Mouse (Mus musculus) lung, embryonic 16.5 days (tissue): ENCODE measurements around the gene Pomgnt1. TPM values are rescaled to one million over a fixed set of nuclear protein-coding genes. Genes with fewer than 3 reads are reported as not detected.

ENCODE experiments used
- ATAC-seq: fragments of 200-750 bp; cut with Nextera tagmentation; 2 replicates; pipeline ENCODE4 v1.8.0; 2017; ENCODE audit warnings: low read depth, mild to moderate bottlenecking, moderate library complexity
- H3K27ac ChIP-seq: fragments of 300-500 bp; sonication (generic); 2 replicates; pipeline ENCODE4 v1.5.1; 2014; ENCODE audit warnings: mild to moderate bottlenecking, control low read depth, low read length
- H3K27me3 ChIP-seq: fragments of 300-500 bp; sonication (generic); 2 replicates; pipeline ENCODE4 v1.6.1; 2014; ENCODE audit warnings: low read depth, low read length, mixed read lengths; ENCODE audit not compliant: control insufficient read depth, insufficient read depth
- H3K36me3 ChIP-seq: fragments of 300-500 bp; sonication (generic); 2 replicates; pipeline ENCODE4 v1.6.1; 2014; ENCODE audit warnings: low read length; ENCODE audit not compliant: control insufficient read depth, insufficient read depth
- H3K4me1 ChIP-seq: fragments of 300-500 bp; sonication (generic); replicated peaks from 2 replicates; pipeline ENCODE4 v1.6.1; 2014; ENCODE audit warnings: low read length, mixed read lengths; ENCODE audit not compliant: control insufficient read depth, insufficient read depth
- H3K4me2 ChIP-seq: fragments of 300-500 bp; sonication (generic); 2 replicates; pipeline ENCODE4 v1.6.1; 2014; ENCODE audit warnings: low read depth, low read length, control low read depth
- H3K4me3 ChIP-seq: fragments of 300-500 bp; sonication (generic); 2 replicates; pipeline ENCODE4 v1.5.1; 2014; ENCODE audit warnings: mild to moderate bottlenecking, low read length, control low read depth
- H3K9ac ChIP-seq: fragments of 300-500 bp; sonication (generic); 2 replicates; pipeline ENCODE4 v1.6.1; 2014; ENCODE audit warnings: low read length, control low read depth
- H3K9me3 ChIP-seq: fragments of 300-500 bp; sonication (generic); 2 replicates; pipeline ENCODE4 v1.6.1; 2016; ENCODE audit warnings: low read length; ENCODE audit not compliant: control insufficient read depth
- WGBS: fragments of 180-500 bp; shearing (Covaris S2); extraction: QIAGEN DNeasy Blood & Tissue Kit; methylation state at CpG from one replicate; pipeline ENCODE4 v1.1.7; 2014; 5-methylcytosine and 5-hydroxymethylcytosine counted together
- polyA plus RNA-seq: library from polyadenylated mRNA; unstranded; fragments of >200 nt; fragmentation: Nextera tagmentation; extraction: Ambion mirVana; gene quantifications from 2 replicates; pipeline ENCODE4 v1.2.1, GENCODE M21; 2015

Gene Pomgnt1
- polyA plus RNA-seq, 1 experiment from 2014 or later, result 56.2 TPM

GRCm38 (mm10) chr4:116096291-116096690 is 27.3 kb upstream of the Pomgnt1 start:
- H3K27ac ChIP-seq, result no peak overlapping the region
- no peak overlapping the region for H3K4me2 ChIP-seq
- peaks cover 65% of the 10 kb centered on the region for H3K36me3 ChIP-seq
- no peak overlapping the region for H3K4me3 ChIP-seq
- no peaks in the 10 kb centered on the region for H3K27me3 ChIP-seq
- ATAC-seq, result no peak
- no peak overlapping the region for H3K9ac ChIP-seq
- H3K4me1 ChIP-seq, result no peaks in the 10 kb centered on the region
- 85% methylated on average over 10 of the region's 10 CpGs for WGBS
- H3K9me3 ChIP-seq, result no peaks in the 10 kb centered on the region

- Histone ChIP-seq H3K9ac (no peak overlapping the region), H3K4me3 (no peak overlapping the region), H3K4me2 (no peak overlapping the region), H3K27ac (no peak overlapping the region), H3K9me3 (no peaks in the 10 kb centered on the region), H3K27me3 (no peaks in the 10 kb centered on the region), H3K36me3 (peaks cover 59% of the 10 kb centered on the region), H3K4me1 (no peaks in the 10 kb centered on the region)
- WGBS, result 60% methylated on average over 8 of the region's 8 CpGs
- no peak for ATAC-seq
Measured at GRCm38 (mm10) chr4:116097211-116097610, 26.4 kb upstream of the Pomgnt1 start.

- Histone ChIP-seq H3K4me1 (no peaks in the 10 kb centered on the region), H3K36me3 (peaks cover 37% of the 10 kb centered on the region), H3K27ac (no peak overlapping the region), H3K4me3 (no peak overlapping the region), H3K27me3 (no peaks in the 10 kb centered on the region), H3K9ac (no peak overlapping the region), H3K9me3 (no peaks in the 10 kb centered on the region), H3K4me2 (no peak overlapping the region)
- WGBS, result 68% methylated on average over 7 of the region's 7 CpGs
- ATAC-seq, result no peak
Measured at GRCm38 (mm10) chr4:116100959-116101358, 22.7 kb upstream of the Pomgnt1 start.

GRCm38 (mm10) chr4:116105278-116105677 is 18.4 kb upstream of the Pomgnt1 start:
- no peaks in the 10 kb centered on the region for H3K9me3 ChIP-seq
- H3K36me3 ChIP-seq, result peaks cover 18% of the 10 kb centered on the region
- H3K4me1 ChIP-seq, result no peaks in the 10 kb centered on the region
- no peaks in the 10 kb centered on the region for H3K27me3 ChIP-seq
- no peak overlapping the region for H3K4me3 ChIP-seq
- H3K4me2 ChIP-seq, result no peak overlapping the region
- 93% methylated on average over 5 of the region's 5 CpGs for WGBS
- ATAC-seq, result no peak
- H3K9ac ChIP-seq, result no peak overlapping the region
- no peak overlapping the region for H3K27ac ChIP-seq

- WGBS, result 92% methylated on average over 6 of the region's 6 CpGs
- Histone ChIP-seq H3K36me3 (peaks cover 5% of the 10 kb centered on the region), H3K9ac (no peak overlapping the region), H3K27me3 (no peaks in the 10 kb centered on the region), H3K27ac (no peak overlapping the region), H3K4me3 (no peak overlapping the region), H3K4me2 (no peak overlapping the region), H3K9me3 (no peaks in the 10 kb centered on the region), H3K4me1 (no peaks in the 10 kb centered on the region)
- no peak for ATAC-seq
Measured at GRCm38 (mm10) chr4:116110695-116111094, 12.9 kb upstream of the Pomgnt1 start.

GRCm38 (mm10) chr4:116111486-116111885 is 12.2 kb upstream of the Pomgnt1 start:
- no peak overlapping the region for H3K9ac ChIP-seq
- H3K4me2 ChIP-seq, result no peak overlapping the region
- WGBS, result 86% methylated on average over 2 of the region's 2 CpGs
- H3K27me3 ChIP-seq, result no peaks in the 10 kb centered on the region
- no peak for ATAC-seq
- H3K4me1 ChIP-seq, result no peaks in the 10 kb centered on the region
- no peak overlapping the region for H3K27ac ChIP-seq
- H3K4me3 ChIP-seq, result no peak overlapping the region
- no peaks in the 10 kb centered on the region for H3K9me3 ChIP-seq
- peaks cover 5% of the 10 kb centered on the region for H3K36me3 ChIP-seq

GRCm38 (mm10) chr4:116122762-116123161 is 878 bp upstream of the Pomgnt1 start:
- Histone ChIP-seq H3K4me2 (peak overlapping the region; percentile 61), H3K27ac (no peak overlapping the region), H3K9ac (peak overlapping the region; percentile 66), H3K36me3 (no peaks in the 10 kb centered on the region), H3K4me3 (peak overlapping the region; percentile 57), H3K4me1 (peaks cover 9% of the 10 kb centered on the region), H3K27me3 (no peaks in the 10 kb centered on the region), H3K9me3 (no peaks in the 10 kb centered on the region)
- ATAC-seq, result no peak
- WGBS, result 0% methylated on average over 1 of the region's 1 CpGs

GRCm38 (mm10) chr4:116125803-116126386 is 2.3 kb downstream of the Pomgnt1 start:
- Histone ChIP-seq H3K9me3 (no peaks in the 10 kb centered on the region), H3K4me2 (no peak overlapping the region), H3K4me1 (peaks cover 9% of the 10 kb centered on the region), H3K4me3 (no peak overlapping the region), H3K36me3 (no peaks in the 10 kb centered on the region), H3K27ac (no peak overlapping the region), H3K27me3 (no peaks in the 10 kb centered on the region), H3K9ac (no peak overlapping the region)
- 85% methylated on average over 4 of the region's 4 CpGs for WGBS
- ATAC-seq, result no peak

GRCm38 (mm10) chr4:116127956-116128355 is 4.3 kb downstream of the Pomgnt1 start:
- H3K27ac ChIP-seq, result no peak overlapping the region
- no peak for ATAC-seq
- no peaks in the 10 kb centered on the region for H3K27me3 ChIP-seq
- no peaks in the 10 kb centered on the region for H3K9me3 ChIP-seq
- 74% methylated on average over 6 of the region's 6 CpGs for WGBS
- H3K36me3 ChIP-seq, result no peaks in the 10 kb centered on the region
- H3K9ac ChIP-seq, result no peak overlapping the region
- peaks cover 6% of the 10 kb centered on the region for H3K4me1 ChIP-seq
- no peak overlapping the region for H3K4me3 ChIP-seq
- H3K4me2 ChIP-seq, result no peak overlapping the region

- H3K9ac ChIP-seq, result no peak overlapping the region
- H3K36me3 ChIP-seq, result no peaks in the 10 kb centered on the region
- no peak overlapping the region for H3K4me3 ChIP-seq
- H3K4me2 ChIP-seq, result no peak overlapping the region
- no peak for ATAC-seq
- 85% methylated on average over 4 of the region's 4 CpGs for WGBS
- H3K4me1 ChIP-seq, result no peaks in the 10 kb centered on the region
- no peak overlapping the region for H3K27ac ChIP-seq
- H3K9me3 ChIP-seq, result no peaks in the 10 kb centered on the region
- no peaks in the 10 kb centered on the region for H3K27me3 ChIP-seq
Measured at GRCm38 (mm10) chr4:116133126-116133525, 9.5 kb downstream of the Pomgnt1 start.
